Mouse (Mus musculus) kidney, adult 2 months (tissue): ENCODE measurements around the gene Casq2.

Experiments used
- CTCF ChIP-seq: fragments of 200-500 bp; conservative IDR thresholded peaks from 2 replicates; pipeline ENCODE4 v1.5.1; 2011; ENCODE audit warnings: low read depth, mild to moderate bottlenecking, control low read depth, low read length, moderate library complexity, mixed read lengths; ENCODE audit not compliant: insufficient read depth, insufficient read length
- POLR2A ChIP-seq: fragments of 200-500 bp; IDR thresholded peaks from one replicate; pipeline ENCODE4 v1.6.1; 2011; ENCODE audit warnings: low read depth, low read length, control low read depth

DNA sequence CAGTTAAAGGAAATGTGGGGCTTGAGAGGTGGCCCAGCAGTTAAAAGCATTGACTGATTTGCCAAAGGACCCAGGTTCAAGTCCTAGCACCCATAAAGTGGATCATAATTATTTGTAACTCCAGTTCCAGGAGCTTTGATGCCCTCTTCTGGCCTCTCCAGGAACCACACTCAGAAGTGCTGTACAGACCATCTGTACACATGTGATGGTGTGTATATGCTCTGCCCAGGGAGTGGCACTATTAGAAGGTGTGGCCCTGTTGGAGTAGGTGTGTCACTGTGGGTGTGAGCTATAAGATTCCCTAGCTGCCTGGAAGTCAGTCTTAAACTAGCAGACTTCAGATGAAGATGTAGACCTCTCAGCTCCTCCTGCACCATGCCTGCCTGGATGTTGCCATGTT is 34.7 kb downstream of the Casq2 start:
- TF ChIP-seq POLR2A (no peak), CTCF (no peak)
